Mouse (Mus musculus) liver, adult 2 months (tissue): Measurements from ENCODE around the gene Atf6b.

ENCODE experiments used
- CTCF ChIP-seq: fragments of 200-500 bp; IDR thresholded peaks from 2 replicates; pipeline ENCODE4 v1.5.1; 2011; ENCODE audit warnings: low read depth, low read length, control low read depth
- POLR2A ChIP-seq: fragments of 200-500 bp; IDR thresholded peaks from 2 replicates; pipeline ENCODE4 v1.6.1; 2011; ENCODE audit warnings: low read length, control low read depth; ENCODE audit not compliant: insufficient read depth; ENCODE audit errors: extremely low read depth

DNA sequence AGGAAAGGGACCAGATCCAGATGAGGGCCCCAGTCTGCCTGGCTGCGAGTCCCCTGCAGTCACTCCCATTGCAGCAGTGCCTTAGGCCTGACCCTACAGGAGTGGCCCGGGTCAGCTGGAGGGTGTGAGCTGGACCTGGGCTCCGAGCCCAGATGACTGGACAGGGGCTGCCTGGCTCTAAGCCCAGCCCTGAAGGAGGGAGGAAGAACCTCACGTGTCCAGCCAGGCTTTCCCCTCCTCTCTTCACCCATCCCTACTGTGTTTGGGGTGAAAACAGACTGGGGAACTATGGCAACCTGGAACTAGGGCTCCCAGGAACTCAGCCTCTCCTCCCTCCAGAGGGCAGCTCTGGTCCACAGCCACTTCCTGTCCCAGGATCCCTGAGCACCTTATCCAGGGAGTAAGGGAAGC is 8.6 kb downstream of the Atf6b start:
- TF ChIP-seq CTCF (peak; percentile 39), POLR2A (no peak)
